Comparison of ENCODE assay signal across 11 mouse cellular contexts in genomic region chr13:113733734-113734133, GRCm38 (mm10).
DNase-seq lines count a peak whose midpoint lies in the region; ATAC-seq and TF ChIP-seq lines count a peak whose summit lies in the region.
"Had no signal": no experiment of that assay in that cellular context is flagged by ENCODE, and none has a peak within 500 bp of the region (broad histone marks: within the 10 kb centered on the region; RNA-seq: fewer than 3 reads in every experiment).

No protein-coding gene starts in this region.

- H3K4me3 ChIP-seq in layer of hippocampus, adult 2 months = no peak overlapping the region
- H3K4me3 ChIP-seq in forebrain, embryonic 15.5 days = no peak overlapping the region
- no peak overlapping the region for H3K4me3 ChIP-seq in hindbrain, postnatal 0 days (ENCODE audit: low read length)
- H3K4me3 ChIP-seq in neural tube, embryonic 14.5 days (ENCODE audit: low read depth, low read length) = no peak overlapping the region
- H3K4me3 ChIP-seq: limb, embryonic 13.5 days; lung, embryonic 15.5 days had no signal

- no peak for TF ChIP-seq CTCF in layer of hippocampus, adult 2 months (conservative IDR thresholded peaks at IDR 0.05)
- TF ChIP-seq CTCF in hindbrain, postnatal 0 days (IDR thresholded peaks at IDR 0.05; ENCODE audit: low read depth) = no peak

- no peak overlapping the region for H3K9ac ChIP-seq in forebrain, embryonic 15.5 days (replicated peaks)
- no peak overlapping the region for H3K9ac ChIP-seq in hindbrain, postnatal 0 days (replicated peaks; ENCODE audit: low read length)
- no peak overlapping the region for H3K9ac ChIP-seq in neural tube, embryonic 14.5 days (replicated peaks; ENCODE audit: low read depth, low read length)
- H3K9ac ChIP-seq: limb, embryonic 13.5 days; lung, embryonic 15.5 days had no signal

- DNase-seq in layer of hippocampus, adult 2 months (ENCODE audit: low spot score in 2 of 2) = no peak
- no peak for DNase-seq in layer of hippocampus, adult 9-10 months (ENCODE audit: low spot score)
- no peak for DNase-seq in hindbrain, postnatal 0 days (ENCODE audit: low spot score)
- no peak for DNase-seq in left cerebral cortex, adult 11 months (ENCODE audit: low spot score)
- DNase-seq in natural killer cell, adult 2 months (ENCODE audit: low spot score in 2 of 2) = no peak
- DNase-seq: kidney, adult 18-20 months; kidney, postnatal 36 days had no signal

- 0 out of 2 replicates have a peak overlapping the region, but pooled peaks have one; percentile 5 for H3K4me2 ChIP-seq in forebrain, embryonic 15.5 days (replicated peaks)
- no peak overlapping the region for H3K4me2 ChIP-seq in hindbrain, postnatal 0 days (ENCODE audit: low read depth, low read length)
- no peak overlapping the region for H3K4me2 ChIP-seq in neural tube, embryonic 14.5 days (ENCODE audit: low read depth, low read length)
- H3K4me2 ChIP-seq: limb, embryonic 13.5 days; lung, embryonic 15.5 days had no signal

- H3K27me3 ChIP-seq in forebrain, embryonic 15.5 days = no peaks in the 10 kb centered on the region
- no peaks in the 10 kb centered on the region for H3K27me3 ChIP-seq in hindbrain, postnatal 0 days (ENCODE audit: insufficient read depth, low read length)
- no peaks in the 10 kb centered on the region for H3K27me3 ChIP-seq in neural tube, embryonic 14.5 days (ENCODE audit: control insufficient read depth, insufficient read depth, low read length)
- H3K27me3 ChIP-seq: limb, embryonic 13.5 days; lung, embryonic 15.5 days had no signal

- H3K36me3 ChIP-seq in forebrain, embryonic 15.5 days = no peaks in the 10 kb centered on the region
- H3K36me3 ChIP-seq in hindbrain, postnatal 0 days (ENCODE audit: insufficient read depth, low read length) = no peaks in the 10 kb centered on the region
- H3K36me3 ChIP-seq in neural tube, embryonic 14.5 days (ENCODE audit: control insufficient read depth, insufficient read depth, low read length) = no peaks in the 10 kb centered on the region
- H3K36me3 ChIP-seq: limb, embryonic 13.5 days; lung, embryonic 15.5 days had no signal

- no peaks in the 10 kb centered on the region for H3K9me3 ChIP-seq in forebrain, embryonic 15.5 days
- H3K9me3 ChIP-seq in hindbrain, postnatal 0 days (ENCODE audit: low read length) = no peaks in the 10 kb centered on the region
- H3K9me3 ChIP-seq in neural tube, embryonic 14.5 days (ENCODE audit: control insufficient read depth, low read length) = no peaks in the 10 kb centered on the region
- H3K9me3 ChIP-seq: limb, embryonic 13.5 days; lung, embryonic 15.5 days had no signal

- peak overlapping the region; percentile 77 for H3K27ac ChIP-seq in layer of hippocampus, adult 2 months
- peak overlapping the region; percentile 92 for H3K27ac ChIP-seq in forebrain, embryonic 15.5 days (replicated peaks)
- peak overlapping the region; percentile 73; the same call in 1 of the 2 replicates for H3K27ac ChIP-seq in hindbrain, postnatal 0 days
- H3K27ac ChIP-seq in neural tube, embryonic 14.5 days (ENCODE audit: low read depth, low read length) = peak overlapping the region; percentile 70
- H3K27ac ChIP-seq: limb, embryonic 13.5 days; lung, embryonic 15.5 days had no signal

- ATAC-seq in forebrain, embryonic 15.5 days (replicated peaks) = peak; percentile 30
- peak; percentile 28; the same call in 1 of the 2 replicates for ATAC-seq in hindbrain, postnatal 0 days
- no peak; the same call in 1 of the 2 replicates for ATAC-seq in neural tube, embryonic 14.5 days (ENCODE audit: low read depth)

- 52% methylated on average over 2 of the region's 2 CpGs for WGBS in forebrain, embryonic 15.5 days
- WGBS in hindbrain, postnatal 0 days = 27% methylated on average over 2 of the region's 2 CpGs
- WGBS in neural tube, embryonic 14.5 days = 53% methylated on average over 2 of the region's 2 CpGs

- H3K4me1 ChIP-seq in forebrain, embryonic 15.5 days = peaks cover 22% of the 10 kb centered on the region
- H3K4me1 ChIP-seq in hindbrain, postnatal 0 days (ENCODE audit: insufficient read depth, low read length) = no peaks in the 10 kb centered on the region
- H3K4me1 ChIP-seq in neural tube, embryonic 14.5 days (ENCODE audit: control insufficient read depth, insufficient read depth, low read length) = peaks cover 8% of the 10 kb centered on the region; the same call in 1 of the 2 replicates
